Mouse (Mus musculus) right cerebral cortex, adult 18-20 months (tissue): ENCODE results near the gene Map3k5.
A peak's percentile ranks its signal among the peaks of the same experiment; 100 is the strongest.

Experiments used
- DNase-seq: peaks from one replicate; pipeline ENCODE4 v3.0.0; 2022; ENCODE audit warnings: mixed read lengths

Gene Map3k5

GRCm38 (mm10) chr10:20010018-20010417 is 75.7 kb downstream of the Map3k5 start:
- DNase-seq = no peak

DNA sequence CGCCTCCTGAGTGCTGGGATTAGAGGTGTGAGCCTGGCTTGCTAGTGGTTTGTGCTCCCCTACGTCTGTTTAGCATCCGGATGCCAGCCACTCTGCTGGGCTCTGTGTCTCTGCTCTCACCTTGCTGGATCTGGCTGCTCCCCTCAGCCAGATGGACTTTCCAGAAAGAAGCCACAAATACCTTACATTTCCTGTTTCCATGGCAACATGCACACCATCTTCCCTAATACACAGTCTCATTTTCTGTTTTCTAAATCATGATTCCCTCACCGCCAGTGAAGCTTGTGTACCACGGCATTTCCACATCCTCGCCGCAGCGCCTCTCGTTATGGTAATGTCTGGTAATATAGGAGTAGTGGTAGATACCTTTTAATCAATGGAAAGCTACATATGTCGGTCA is 84.1 kb downstream of the Map3k5 start:
- peak; percentile 42 for DNase-seq

DNA sequence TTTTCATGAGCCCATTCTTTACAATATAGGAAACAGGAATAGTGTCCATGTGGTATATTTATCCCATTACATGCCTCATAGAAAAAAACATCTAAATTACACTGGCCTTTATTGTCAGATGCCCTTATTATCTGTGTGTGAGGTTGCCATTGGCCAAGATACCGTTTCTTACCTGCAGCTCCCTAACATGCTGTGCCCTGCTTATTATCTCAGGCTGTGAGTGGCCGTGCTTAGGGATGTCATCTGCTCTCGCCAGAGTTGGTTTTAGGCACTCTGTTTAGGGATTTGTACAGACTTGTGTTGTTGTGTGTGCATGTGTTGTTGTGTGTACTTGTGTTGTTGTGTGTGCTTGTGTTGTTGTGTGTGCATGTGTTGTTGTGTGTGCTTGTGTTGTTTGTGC is 84.5 kb downstream of the Map3k5 start:
- no peak for DNase-seq

GRCm38 (mm10) chr10:20021256-20021655 is 87.0 kb downstream of the Map3k5 start:
- no peak for DNase-seq

DNA sequence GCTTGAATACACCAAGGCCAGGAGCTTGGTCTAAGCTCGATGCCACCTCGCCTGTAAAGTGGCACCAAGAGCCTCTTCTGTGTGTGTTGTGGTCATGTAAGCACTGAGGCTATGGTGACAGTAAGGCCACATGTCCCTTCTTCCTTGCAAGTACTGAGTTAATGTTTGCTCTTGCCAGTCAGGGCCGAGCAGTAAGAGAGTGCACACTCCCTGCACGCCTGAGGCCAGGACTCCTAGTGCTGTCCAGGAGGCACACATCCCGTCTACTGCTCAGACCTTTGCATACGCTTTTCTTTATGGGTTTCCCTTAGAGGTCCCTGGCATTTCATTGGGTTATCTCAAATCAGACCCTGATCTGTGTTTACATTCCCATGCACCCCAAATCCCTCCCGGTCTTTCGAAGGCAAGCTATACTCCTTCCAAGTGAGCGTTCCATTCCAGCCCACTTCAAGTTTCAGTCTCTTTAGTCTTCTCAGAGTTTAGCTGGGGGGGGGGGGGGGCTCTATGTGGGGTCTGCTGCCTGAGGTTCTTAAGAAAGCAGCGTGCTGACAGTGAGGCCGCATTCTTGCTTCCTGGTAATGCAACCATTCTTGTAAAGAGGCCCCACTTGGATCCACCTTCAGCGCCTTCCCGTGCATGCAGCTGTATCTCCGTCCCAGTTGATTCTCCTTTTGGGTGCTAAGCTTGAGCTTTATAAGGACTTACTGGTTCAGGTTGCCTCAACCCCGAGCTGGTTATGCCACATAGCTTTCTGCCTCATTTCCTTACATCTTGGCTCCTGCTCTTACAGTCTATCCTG is 87.6 kb downstream of the Map3k5 start:
- no peak for DNase-seq

DNA sequence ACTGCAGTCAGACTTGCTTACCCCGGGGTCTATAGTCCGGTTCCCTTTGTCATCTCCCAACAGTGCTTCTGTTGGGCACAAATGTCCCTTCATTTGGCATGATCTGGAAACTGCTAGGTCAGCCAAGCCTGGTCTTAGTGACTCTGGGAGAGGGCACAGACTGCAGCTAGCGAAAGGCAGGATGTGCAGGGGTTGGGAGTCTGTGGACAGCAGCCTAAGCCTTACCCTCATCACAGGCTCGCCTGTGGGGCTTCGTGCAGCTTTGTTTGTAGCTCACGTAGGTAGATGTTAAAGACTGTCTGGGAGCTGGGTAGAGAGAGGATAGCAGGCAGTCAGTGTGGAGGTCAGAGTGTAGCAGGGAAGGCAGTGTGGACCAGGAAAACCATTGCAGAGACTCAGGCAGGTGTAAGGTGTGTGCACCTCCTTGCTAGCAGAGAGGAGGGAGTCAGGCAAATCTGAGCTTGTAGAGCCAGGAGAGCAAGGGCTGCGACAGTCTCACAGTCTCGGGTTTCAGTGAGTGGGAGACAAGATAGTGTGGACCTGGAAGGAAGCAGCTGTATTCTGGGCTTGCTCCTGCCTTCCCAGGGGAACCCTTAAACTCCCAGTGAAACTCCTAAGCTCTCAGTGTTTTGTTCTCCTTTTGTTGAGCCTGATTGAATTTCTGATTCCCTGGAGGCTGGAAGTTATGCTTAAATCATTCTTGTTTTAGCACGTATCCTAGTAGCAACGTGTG is 88.5 kb downstream of the Map3k5 start:
- DNase-seq = no peak

GRCm38 (mm10) chr10:20023524-20023923 is 89.3 kb downstream of the Map3k5 start:
- no peak for DNase-seq

DNA sequence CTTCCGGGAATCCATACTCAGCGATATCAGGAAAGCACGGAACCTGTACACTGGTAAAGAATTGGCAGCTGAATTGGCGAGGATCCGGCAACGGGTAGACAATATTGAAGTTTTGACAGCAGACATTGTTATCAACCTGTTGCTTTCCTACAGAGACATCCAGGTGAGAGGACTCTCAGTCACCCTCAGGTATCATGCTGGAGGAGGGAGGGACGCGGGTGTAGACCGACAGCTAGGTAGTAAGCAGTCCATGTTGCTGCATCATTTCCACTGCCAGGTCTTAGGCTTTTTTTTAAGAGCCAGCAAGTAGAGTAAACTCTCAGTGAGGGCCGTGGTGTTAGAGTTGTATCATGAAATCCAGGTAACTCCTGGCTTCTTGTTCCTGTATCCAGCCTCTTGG is 90.6 kb downstream of the Map3k5 start:
- no peak for DNase-seq

- no peak for DNase-seq
Observed at GRCm38 (mm10) chr10:20025781-20026520, 91.7 kb downstream of the Map3k5 start.

DNA sequence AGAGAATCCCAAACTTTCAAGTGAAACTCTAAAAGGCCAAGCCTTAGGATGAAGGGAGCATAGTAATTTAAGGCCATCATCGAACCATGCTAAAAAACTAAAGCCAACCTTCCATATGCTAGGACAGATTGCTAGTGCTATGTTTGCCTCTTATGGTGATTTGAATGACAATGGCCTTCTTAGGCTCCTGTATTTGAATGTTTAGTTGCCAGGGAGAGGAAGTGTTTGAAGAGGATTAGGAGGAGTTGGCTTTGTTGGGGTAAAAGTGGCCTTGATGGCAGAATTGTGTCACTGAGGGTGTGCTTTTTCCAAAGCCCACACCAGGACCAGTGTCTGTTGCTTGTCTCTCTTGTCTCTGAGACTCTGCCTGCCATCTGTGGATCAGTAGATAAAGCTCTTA is 96.4 kb downstream of the Map3k5 start:
- no peak for DNase-seq

DNA sequence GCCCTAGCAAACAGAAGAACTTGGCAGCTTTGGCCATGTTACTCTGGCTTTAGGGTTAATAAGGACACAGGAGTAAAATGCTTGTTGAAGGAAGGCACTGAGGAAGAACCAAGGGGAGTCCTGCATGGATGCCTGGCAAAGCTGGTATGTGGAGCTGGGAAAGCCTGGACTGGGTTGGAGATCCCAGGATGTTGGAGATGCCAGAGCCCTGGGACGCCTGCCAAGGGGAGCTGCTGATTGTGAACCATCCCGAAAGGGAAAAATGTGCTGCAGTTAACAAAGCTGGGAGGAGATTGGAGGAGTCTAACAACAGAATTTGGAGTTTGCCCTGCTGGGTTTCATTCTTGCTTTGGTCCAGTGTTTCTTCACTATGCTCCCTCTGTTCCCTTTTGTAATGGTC is 97.7 kb downstream of the Map3k5 start:
- DNase-seq = peak; percentile 49

DNA sequence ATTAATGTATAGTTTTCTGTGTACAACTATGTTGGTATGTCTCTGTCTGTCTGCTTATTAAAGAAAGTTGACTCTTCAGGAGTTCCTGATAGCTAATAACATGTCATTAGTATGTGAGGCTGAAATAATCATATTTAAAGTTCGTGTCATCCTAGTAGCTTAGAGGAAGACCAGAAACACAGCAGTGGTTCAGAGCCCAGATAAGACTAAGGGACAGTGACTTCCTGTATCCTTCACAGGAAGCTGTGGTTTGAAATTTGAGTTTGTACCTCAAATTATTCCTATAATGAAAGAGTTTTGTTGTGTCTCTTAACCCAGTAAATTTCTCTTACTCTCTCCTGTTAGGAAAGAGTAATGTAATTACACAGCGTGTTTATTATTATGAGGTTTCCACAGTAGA is 102.1 kb downstream of the Map3k5 start:
- DNase-seq = no peak

DNA sequence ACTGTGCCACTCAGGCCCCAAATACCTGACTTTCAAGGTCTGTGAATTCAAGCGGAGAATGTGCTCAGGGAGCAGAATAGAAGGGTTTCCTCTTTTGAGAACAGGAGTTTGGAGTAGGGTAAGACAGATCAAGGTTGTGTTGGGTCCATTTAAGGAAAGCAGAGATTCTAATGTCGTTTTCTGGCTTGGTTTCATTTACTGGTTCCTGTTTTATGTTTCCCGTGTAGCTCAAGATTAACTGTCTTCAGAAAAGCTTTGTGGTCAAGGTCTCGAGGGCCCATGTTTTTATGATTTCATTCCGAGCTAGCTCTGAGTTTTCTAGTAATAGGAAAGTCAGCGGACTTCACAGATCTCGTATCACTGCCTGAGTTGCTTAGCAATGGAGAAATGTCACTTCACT is 102.6 kb downstream of the Map3k5 start:
- DNase-seq = no peak

GRCm38 (mm10) chr10:20039531-20039930 is 105.3 kb downstream of the Map3k5 start:
- DNase-seq = no peak

GRCm38 (mm10) chr10:20040116-20040515 is 105.8 kb downstream of the Map3k5 start:
- DNase-seq = no peak

DNA sequence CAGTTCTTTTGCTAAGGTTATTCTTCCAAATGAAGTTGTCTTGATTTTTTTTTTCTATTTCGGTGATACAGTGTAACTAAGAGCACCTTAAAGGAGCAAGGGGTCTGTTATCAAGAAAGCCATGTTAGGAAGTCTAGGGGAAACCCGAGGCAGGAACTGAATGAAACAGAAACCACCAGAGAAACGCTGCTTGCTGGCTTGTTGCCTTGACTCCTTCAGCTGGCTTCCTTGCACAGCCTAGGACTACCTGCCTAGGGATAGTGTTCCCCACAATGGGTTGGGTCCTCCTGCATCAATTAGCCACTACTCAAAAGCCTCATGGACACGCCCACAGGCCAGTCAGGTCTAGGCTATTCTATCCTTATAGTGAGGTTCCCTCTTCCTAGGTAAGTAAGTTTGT is 106.4 kb downstream of the Map3k5 start:
- no peak for DNase-seq

- DNase-seq = no peak
Observed at GRCm38 (mm10) chr10:20042081-20042480, 107.8 kb downstream of the Map3k5 start.

GRCm38 (mm10) chr10:20044051-20044450 is 109.8 kb downstream of the Map3k5 start:
- DNase-seq = no peak

DNA sequence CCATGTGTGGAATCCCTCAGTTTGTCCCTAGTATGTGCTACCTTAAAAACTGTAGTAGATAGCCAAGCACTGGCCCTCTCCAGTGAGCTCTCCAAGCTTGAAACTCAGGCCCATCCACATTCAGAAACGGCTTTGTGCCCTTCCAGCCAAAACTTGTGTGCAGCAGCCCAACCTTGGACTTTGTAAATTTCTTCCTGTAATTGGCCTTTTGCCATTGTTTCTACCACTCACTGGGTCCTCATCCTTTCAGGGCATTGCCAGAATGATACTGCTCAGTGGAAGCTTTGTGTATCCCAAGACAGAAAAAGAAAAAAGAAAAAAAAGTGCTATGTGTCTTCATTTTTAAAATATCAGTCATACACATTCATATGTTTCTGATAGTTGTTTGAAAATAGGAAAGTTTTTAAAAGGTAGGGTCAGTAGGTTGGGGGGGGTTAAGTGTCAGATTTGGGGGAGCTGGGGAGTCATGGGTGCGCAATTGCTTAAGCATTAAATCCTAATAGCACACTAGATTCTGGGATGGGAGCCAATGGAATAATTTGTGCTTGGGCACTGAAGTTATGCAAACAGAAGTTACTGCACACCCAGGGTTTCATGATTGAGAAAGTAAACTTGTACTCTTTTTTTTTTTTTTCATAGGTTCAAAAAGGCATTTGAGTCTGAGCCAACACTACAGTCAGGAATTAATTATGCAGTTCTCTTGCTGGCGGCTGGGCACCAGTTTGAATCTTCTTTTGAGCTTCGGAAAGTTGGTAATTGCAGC is 111.6 kb downstream of the Map3k5 start:
- DNase-seq = no peak

GRCm38 (mm10) chr10:20056859-20057644 is 122.8 kb downstream of the Map3k5 start:
- no peak for DNase-seq

- DNase-seq = no peak
Observed at GRCm38 (mm10) chr10:20058031-20058430, 123.8 kb downstream of the Map3k5 start.

- DNase-seq = no peak
Observed at GRCm38 (mm10) chr10:20058841-20059240, 124.6 kb downstream of the Map3k5 start.
